Mouse (Mus musculus) common myeloid progenitor, adult 5-6 weeks (primary cell): ENCODE measurements around the gene Lrrc8a. TPM values are rescaled to one million over a fixed set of nuclear protein-coding genes. Genes with fewer than 3 reads are reported as not detected.

Experiments
- ATAC-seq: replicated peaks from 2 replicates; pipeline ENCODE4 v1.8.0; 2016; ENCODE audit warnings: low read depth, mild to moderate bottlenecking, moderate TSS enrichment, inconsistent platforms; ENCODE audit not compliant: poor library complexity, severe bottlenecking
- total RNA-seq: library from RNA; stranded (forward); fragments of 200-1000, 187-1606 nt; gene quantifications from 2 replicates; pipeline ENCODE4 v1.2.3, GENCODE M21; 2017

The Lrrc8a gene
- 3.9 and 11.0 TPM in 2 replicates for total RNA-seq

DNA sequence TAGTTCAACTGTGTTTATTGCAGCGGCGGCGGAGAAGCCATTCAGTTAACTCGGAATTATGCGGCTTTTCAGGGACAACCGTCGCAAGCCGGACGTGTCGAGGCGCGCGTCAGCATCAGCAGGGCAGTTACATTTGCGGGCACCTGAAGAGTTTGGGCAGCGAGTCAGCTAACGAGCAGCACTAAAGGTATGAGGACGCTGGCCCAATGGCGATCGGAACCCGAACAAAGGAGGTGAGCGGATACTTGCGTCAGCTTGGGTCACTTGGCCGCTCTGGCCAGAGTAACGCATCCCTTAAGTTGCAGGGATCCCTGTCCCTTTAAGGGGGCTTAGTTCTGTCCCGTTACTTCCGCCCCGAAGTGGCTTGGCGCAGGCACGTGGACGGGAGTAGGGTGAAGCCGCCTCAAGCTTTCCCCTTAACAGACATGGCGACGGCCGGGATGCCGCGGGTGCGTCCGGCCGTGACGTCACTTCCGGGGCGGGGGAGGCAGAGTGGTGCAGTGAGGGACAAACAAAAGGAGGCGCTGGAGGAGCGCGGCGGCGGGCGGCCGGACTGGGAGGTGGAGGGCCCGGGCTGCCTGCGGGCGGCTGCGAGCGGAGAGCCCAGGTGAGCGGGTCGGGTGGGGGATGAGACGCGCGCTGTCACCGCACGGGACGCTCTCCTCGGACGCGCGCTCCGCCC, at the start of gene Lrrc8a:
Lrrc8a (plus strand) TSS at position 517 of the 682 bp plus-strand sequence.
- peak; percentile 91 for ATAC-seq

DNA sequence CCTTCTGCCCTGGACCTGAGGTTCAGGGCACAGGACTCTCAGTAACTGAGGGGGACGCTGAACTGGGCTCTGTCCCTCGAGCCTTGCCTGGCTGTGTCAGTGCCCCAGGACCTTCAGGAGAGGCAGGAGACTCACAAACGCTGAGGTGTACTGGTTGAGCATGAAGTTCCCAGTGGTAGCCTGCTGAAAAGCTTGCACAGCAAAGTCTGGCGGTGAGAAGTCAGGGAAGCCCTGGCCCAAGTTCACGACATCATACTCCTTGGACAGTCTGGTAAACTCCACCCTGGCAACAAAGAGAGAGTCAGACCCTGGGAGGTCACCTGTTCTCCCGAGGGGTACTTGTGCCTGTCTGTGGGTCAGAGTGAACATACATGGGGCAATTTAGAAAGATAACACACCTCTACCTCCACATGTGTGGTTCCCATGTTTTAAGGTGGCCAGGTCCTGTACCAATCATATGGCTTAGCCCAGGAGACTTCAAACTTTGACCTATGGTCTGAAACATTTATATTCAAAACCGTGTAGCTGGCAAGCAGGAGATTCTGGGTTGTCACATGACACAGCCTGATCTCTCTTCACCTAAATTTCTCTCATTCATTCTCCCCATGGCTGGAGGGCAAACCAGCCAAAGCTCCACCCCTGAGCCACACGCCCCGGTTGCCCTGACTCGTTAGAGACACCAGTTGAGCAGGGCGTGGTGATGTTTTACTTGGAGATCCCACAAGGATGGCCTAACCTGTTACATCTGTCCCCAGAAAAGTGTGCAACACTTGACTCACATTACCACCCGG, 45.5 kb upstream of the Lrrc8a start:
- no peak for ATAC-seq

DNA sequence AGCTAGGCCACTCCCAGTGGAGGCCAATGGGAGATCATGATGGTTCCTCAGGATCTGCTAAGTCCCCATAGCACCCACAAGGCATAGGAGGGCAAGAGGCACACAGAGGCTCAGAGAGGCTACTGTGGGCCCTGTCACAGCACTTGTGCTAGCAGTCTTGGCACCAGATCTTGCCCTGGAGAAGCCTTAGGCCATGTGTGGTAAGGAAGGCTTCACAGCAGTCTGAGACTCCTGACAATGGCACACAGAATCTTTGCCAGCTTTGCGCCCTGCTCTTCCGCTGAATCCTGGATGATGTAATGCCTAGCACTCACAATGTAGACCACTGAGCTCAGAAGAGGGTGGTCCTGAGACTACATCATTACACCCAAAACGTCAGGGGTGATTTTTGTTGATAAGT, 42.9 kb upstream of the Lrrc8a start:
- no peak for ATAC-seq

DNA sequence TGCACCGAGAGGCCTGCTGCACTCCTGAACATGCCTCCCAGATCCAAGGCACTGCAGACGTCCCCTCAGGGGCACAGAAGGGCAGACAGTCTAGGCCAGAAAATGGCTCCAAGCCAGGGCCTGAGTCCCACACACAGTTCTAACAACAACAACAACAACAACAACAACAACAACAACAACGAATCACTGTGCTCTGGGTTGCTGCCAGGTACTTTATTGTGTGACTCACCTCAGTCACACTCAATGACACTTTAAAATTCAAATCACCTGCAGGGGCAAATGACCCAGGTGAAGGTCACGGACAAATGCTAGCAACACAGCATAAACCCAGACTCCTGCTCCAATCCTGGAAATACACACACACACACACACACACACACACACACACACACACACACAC, 39.5 kb upstream of the Lrrc8a start:
- ATAC-seq = no peak

DNA sequence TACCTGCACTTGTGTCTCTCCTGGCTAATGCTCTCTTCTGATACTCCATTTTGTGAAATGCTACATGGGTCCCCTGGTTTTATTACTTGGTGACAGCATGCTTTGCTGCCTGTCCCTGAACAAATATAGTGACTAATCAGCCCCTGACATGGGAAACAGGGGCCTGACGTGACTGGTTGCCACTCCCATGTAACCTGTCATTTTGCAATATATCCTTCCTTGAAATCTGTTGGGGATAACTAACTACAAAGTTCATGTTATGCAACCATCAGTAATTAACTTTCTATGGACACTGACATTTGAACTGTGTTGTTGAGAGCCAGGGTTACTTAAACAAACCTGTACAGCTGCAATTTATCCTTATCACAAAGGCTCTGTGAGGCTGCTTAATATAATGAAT, 37.5 kb upstream of the Lrrc8a start:
- no peak for ATAC-seq

DNA sequence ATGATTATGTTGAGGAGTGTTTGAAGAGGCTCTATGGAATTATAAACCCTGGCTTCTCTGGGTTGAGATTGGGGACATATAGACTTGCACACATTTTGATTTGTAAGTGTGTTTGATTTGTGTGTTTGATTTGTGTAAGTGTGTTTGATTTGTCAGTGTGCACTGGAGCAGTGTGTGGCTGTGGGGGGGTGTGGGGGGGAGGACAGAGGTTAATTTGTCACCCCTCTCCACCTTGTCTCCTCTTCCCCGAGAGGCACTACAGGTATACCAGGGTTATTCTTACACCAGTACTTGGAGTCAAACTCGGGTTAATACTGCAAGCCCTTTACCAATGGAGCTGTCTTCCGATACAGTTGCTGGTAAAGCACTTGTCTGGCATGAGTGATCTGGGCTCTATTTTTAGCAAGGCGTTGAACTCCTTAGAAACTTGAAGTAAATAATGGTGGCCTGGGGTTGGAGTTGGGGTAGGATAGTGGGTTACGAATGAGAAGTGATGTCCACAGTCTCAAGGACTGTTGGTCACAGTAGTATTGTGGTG, 37.1 kb upstream of the Lrrc8a start:
- no peak for ATAC-seq

DNA sequence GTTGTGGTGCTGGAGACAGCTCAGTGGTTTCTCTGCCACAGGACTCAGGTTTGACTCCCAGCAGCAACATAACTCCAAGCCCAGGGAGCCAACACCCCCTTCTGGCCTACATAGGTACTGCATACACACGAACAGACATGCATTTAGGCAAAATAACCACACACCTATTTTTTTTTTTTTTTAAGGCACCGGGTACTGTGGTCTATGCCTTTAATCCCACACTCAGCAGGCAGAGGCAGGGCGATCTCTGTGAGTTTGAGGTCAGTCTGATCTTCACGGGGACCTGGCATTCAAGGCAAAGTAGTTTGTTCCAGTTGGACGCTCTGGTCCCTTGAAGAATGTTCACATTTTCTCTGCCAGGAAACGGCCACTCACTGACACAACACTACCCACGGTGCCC, 34.1 kb upstream of the Lrrc8a start:
- ATAC-seq = no peak

DNA sequence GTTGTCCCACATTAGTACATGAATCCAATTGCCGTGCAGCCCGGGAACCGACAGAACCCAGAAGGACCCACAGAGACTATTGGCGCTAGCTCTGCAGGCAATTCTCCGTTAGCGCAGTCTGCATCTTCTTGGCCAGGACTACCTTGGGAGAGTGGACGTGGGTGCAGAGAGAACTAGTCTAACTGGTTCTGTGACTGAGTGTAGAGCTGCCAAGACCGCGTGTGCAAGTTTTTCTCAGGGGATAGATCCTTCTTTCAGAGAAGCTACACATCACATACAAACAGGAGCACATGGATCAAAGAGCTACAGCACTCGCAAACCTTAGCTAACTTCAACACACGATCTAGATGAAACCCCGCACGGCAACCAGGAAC, 32.3 kb upstream of the Lrrc8a start:
- peak; percentile 23 for ATAC-seq

DNA sequence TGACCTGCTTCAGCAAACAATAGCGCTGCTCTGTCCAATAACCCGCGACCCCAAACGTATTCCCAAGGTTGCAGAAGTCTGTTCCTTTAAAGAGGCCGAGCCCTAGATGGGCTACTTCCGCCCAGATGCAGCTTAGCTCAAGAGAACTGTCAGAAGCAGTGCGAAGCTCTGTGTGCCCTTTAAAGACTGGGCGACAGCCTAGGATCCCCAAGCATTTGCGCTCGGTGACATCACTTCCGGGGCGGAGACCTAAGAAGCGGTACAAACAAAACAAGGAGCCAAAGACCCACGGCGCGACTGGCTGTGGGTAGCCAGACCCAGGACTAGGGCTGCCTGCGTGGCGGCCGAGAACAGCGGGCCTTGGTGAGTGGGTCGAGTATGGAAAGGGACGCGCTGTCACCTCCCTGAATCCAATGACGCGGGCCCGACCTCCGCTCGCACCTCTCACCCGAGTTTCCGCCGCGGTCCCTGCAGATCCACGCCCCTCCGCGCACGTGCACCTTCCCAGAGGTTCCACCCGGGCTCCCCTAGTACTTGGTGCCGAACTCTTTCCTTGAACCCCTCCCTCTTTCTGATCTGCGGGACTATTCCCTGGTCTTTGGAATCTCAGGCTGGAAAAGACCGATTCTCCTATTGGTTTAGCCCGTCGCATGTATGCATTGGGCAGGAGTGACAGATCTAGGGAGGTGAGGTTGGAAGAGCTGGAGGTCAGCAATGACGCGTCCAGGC, 31.7 kb upstream of the Lrrc8a start, which contains the start of gene Kyat1:
Kyat1 (minus strand) TSS at position 219 of the 729 bp plus-strand sequence.
- peak; percentile 94 for ATAC-seq

DNA sequence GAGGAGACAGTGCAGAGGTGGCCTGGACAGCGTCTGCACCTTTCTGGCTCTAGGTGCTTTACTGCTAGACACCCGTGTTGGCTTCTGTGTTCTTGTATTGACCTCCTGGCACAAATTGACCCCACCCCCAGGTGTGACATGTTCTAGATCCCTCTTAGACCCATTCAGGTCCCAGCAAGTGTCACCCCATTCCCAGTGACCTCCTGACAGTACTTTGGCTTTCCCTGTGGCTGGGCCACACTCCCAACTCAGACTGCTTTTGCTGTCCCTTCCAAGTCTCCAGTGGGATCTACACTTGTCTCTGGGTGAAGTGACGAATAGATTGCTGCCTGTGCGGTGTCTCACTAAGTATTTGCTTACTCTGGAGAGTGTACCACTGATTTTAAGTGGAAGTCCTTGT, 30.1 kb upstream of the Lrrc8a start:
- no peak for ATAC-seq

DNA sequence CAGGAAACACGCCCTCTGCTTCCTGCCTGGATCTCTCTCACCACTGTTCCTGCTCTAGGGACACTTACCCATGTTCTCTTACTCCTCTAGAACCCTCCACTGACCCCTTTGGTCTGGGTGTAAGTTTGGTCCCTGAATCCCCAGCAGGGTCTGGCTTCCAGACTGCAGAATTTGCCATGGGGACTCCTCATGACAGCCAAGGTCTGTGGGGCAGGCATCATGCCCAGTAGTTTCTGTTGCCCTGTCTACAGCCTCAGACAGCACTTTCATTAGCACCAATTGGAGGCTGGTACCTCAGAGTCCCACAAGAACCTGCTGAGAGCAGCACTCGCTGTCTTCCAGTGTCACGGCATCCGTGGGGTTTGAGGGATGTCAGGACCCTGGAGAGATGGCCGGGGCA, 29.6 kb upstream of the Lrrc8a start:
- no peak for ATAC-seq

DNA sequence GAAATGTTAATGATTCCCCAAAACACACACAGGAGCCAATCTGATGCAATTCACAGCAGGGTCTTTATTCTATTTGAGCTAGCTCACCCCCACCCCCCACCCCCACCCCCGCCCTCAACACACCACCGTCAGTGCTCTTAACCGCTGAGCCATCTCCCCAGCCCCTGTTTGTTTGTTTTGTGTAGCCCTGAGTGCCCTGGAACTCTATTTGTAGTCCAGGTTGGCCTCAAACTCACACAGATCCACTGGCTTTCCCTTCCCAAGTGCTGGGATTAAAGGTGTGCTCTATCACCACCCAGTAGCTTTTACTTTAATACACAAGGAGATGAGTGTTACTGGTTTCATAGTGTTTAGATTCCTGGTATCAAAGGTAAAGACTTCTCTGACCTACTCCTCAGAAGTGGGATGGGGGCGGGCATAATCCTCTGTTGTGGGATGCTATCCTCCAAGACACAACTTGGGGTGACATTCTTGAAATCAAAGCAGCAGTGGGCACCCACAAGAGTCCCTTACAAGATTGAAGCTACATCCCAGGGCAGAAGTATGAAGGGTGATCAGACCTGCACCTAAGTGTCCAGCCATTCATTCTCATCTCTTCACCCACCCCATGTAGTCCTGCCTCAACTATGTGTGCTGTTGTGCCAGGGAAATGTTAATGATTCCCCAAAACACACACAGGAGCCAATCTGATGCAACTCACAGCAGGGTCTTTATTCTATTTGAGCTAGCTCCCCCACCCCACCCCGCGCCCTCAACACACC, 25.9 kb upstream of the Lrrc8a start:
- no peak for ATAC-seq

DNA sequence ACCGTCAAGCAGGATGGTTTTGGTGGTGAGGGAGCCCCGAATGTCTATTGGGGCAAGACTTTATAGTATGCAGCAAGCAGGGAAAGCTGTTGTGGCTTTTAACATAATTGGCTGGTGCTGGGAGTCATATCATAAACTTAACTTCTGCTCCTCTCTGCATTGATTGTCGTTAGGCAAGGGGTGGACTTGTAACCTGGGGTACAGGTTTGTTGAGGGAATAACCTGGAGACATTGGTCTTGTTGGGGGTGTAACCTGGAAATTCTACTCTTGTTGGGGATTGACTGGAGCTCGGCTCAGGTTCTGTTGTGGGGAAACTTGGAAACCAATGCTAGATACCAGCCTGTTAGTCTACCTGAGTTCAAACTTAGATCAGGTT, 25.4 kb upstream of the Lrrc8a start:
- ATAC-seq = no peak

DNA sequence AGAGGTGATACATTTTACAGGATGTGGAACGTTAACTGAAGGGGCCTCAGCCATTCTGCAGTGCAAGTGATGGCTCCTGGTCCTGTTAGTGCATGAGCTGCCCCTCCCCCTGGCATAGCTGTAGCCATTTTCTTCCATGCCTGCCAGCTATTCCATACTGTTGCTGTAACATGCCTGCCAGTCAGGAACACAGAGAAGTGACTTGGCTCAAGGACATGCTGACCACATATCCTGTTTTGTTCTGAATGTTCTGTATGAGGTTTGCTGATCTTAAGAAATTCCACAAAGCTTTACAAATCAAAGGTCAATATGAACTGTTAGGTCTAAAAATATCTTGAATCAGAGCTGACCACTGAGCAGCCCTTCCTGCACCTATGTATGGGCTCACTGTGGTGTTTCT, 24.6 kb upstream of the Lrrc8a start:
- no peak for ATAC-seq

DNA sequence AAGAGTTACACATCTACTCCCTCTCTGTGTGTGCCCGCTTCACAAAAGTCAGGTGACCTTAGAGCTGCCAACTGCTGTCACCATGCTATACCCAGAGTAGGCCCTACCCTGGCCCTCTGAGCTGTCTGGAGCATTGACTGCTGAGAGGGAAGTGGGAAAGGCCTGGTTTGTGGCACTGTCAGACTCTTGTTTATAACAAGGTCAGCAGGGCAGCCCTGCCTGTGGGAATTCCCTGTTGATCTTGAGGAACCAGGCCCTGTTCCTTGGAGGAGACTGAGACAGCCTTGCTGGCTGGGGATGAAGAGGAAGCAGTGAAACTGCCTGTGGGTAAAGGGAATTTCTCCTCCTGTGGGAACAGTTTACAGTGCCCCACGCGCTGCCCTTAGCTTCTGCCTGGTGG, 22.8 kb upstream of the Lrrc8a start:
- no peak for ATAC-seq

DNA sequence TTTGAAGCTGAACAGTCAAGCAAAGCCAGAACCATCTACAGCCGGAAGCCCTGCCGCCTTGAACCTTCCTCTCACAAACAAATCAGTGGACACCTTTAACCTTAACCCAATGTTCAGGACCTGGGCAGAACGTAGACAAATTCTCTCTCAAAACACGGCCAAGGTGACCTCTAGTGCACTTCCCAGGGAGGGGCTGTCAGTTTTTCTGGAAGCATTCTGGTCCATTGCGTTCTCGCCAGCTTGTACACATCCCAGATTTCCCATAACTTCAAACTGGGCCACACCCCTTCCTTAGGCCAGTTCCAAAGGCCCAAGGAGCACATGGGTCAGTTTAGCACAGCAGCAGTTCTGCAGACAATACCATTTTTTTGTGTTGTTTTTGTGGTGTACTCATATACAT, 22.0 kb upstream of the Lrrc8a start:
- ATAC-seq = no peak

DNA sequence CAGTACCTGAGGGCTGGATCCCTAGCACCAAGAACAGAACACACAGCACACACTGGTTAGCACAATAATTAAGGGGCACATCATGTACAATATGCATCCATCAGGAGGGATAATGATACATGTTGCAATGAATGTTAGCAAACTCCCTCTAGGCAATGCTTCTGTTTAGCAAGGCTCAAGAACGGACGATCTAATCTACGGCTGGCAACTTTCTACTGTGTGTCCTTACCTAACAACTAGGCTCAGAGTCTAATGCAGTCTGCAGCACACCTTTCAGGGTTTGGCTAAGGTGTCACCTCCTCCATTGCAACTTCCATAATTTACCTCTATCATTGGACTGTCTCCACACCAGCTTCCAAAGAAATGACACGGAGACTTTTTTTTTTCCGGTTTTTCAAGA, 21.2 kb upstream of the Lrrc8a start:
- ATAC-seq = no peak

DNA sequence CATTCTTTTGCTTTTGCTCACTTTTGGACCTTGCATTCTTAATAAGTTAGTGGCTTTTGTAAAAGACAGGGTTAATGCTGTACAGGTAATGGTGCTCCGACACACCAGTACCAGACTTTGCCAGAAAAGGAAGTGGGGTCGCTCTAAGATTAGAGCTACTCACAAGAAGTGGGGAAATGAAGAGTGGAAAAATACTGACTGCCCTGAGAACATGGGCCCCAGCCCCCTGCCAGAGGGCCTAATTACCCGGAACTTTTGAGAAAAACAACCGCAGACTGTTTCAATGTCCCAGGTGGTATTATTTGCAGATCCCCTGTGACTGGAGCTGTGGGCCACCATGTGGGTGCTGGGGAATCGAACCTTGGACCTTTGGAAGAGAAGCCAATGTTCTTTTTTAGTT, 1.9 kb upstream of the Lrrc8a start:
- no peak for ATAC-seq

DNA sequence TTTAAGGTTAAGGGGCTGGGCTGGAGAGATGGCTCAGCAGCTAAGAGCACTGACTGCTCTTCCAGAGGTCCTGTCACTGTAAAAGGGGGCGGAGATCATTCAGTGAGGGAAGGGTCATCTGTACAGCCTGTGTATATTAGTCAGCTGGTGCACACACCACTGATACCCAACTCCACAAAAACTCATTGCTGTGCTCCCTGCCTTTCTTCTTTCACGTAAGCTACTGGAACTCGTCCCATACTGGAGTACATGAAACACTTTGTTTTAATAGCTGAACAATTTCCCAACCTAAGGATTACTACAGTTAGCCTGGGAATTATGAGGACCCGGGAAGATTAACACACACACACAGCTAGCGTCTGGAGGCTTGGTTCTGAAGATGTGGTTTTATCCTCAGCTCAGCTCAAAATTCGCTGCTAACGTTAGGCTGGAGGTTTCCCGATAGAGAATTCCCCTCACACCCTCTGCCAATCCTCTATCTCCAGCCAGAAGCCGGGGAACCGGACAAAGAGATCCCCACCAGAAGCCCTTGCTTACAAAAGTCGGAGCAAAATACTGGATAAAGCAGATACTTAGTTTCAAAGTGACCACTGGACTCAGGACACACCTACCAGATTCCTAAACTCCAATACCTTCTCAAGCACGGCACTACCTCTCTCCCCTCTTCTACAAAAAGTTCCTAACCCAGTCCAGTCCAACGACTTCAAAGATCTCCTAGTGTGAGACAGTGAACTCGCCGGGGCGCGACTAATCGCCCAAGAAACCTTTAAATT, 903 bp upstream of the Lrrc8a start:
- ATAC-seq = no peak
